Mouse (Mus musculus) brain, embryonic 14.5 days (tissue): ENCODE data around the gene Scn1b.

ENCODE experiments used
- CTCF ChIP-seq: fragments of 200-500 bp; IDR thresholded peaks from 2 replicates; pipeline ENCODE4 v1.5.1; 2012; ENCODE audit warnings: inconsistent platforms, mild to moderate bottlenecking, moderate library complexity, borderline replicate concordance; ENCODE audit not compliant: insufficient read depth, insufficient read length; ENCODE audit errors: extremely low read depth
- POLR2A ChIP-seq: fragments of 200-500 bp; IDR thresholded peaks from 2 replicates; pipeline ENCODE4 v1.6.1; 2012; ENCODE audit warnings: mild to moderate bottlenecking, inconsistent platforms, borderline replicate concordance; ENCODE audit not compliant: poor library complexity, insufficient read depth, insufficient read length, severe bottlenecking; ENCODE audit errors: extremely low read depth

- TF ChIP-seq POLR2A: no peak
- TF ChIP-seq CTCF: no peak
These were observed 46.2 kb downstream of the Scn1b start for GRCm38 (mm10) chr7:31080611-31081010.
